Mouse (Mus musculus): ENCODE data around the gene Tspan18.

- TF ChIP-seq CTCF (IDR thresholded peaks at IDR 0.05; ENCODE audit: low read depth, low read length) (no peak), POLR2A (IDR thresholded peaks at IDR 0.05; ENCODE audit: extremely low read depth, insufficient read depth, low read length) (no peak)
Measured at GRCm38 (mm10) chr2:93365411-93365810, 31.1 kb upstream of the Tspan18 start.

All from liver, adult 2 months (tissue).